Mouse (Mus musculus): ENCODE data around the gene H2-Q10.

H2-Q10 gene

GRCm38 (mm10) chr17:35516652-35517500 is 47.0 kb downstream of the H2-Q10 start, which contains the start of the genes Tcf19 and Cchcr1:
Gene Tcf19, minus strand, starts transcription at chr17:35516824.
Gene Cchcr1, plus strand, starts transcription at chr17:35517100.
- peak; percentile 84 to 85 for DNase-seq

- DNase-seq = no peak
Observed at GRCm38 (mm10) chr17:35517526-35517925, 47.6 kb downstream of the H2-Q10 start.

All from B cell, adult 2 months (primary cell).